Mouse (Mus musculus): ENCODE measurements at regions not wholly inside any gene's neighbourhood (a gene's known extent, or its start where the extent isn't known, plus 50 kb on each side); places are given as distances from the start of the nearest gene placed in this dataset.

- TF ChIP-seq CTCF (IDR thresholded peaks at IDR 0.05; ENCODE audit: borderline replicate concordance, insufficient read depth, low read length) (no peak), POLR2A (IDR thresholded peaks at IDR 0.05; ENCODE audit: low read depth, low read length) (no peak)
Measured at GRCm38 (mm10) chr16:92966069-92966866, 140.3 kb upstream of the Runx1 start.

Data from embryonic fibroblast, embryonic 13.5 days (primary cell).